Mouse (Mus musculus): ENCODE data around the gene Rbm7. TPM values are rescaled to one million over a fixed set of nuclear protein-coding genes. Genes with fewer than 3 reads are reported as not detected.

Rbm7 gene
- polyA plus RNA-seq, 1 experiment from 2014 or later = 126 TPM

DNA sequence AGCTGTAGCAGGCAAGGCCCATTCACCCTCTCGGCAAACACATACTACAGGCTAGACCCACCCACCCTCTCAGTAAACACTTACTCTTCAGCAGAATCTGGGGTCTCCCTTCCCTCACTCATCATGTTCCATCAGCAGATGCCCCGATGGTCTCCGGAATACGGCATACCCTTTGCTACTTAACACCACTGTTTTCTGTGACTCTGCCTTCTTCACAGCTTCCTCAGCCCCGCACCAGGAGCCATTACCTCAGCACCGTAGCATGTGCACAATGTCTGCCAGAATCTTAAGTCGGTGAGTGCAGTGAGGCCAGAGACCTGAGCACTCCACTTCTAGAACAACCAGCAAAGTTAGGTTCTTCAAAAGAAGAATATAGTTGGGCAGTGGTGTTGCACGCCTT is 34.4 kb downstream of the Rbm7 start:
- DNase-seq (ENCODE audit: low spot score) (no peak), ATAC-seq (ENCODE audit: insufficient number of reproducible peaks, low FRiP score, low TSS enrichment, low read depth) (no peak)
- no peaks in the 10 kb centered on the region; the same call in 1 of the 2 replicates for H3K9me3 ChIP-seq (ENCODE audit: control insufficient read depth, low read length)
- no peak overlapping the region for H3K4me2 ChIP-seq (ENCODE audit: low read depth, severe bottlenecking)
- H3K4me1 ChIP-seq (ENCODE audit: control insufficient read depth, insufficient read depth, low read length) = no peaks in the 10 kb centered on the region
- 93% methylated on average over 8 of the region's 8 CpGs for WGBS
- H3K27ac ChIP-seq (replicated peaks; ENCODE audit: low read depth, low read length) = no peak overlapping the region
- no peak overlapping the region for H3K4me3 ChIP-seq (ENCODE audit: low read depth, low read length)
- H3K27me3 ChIP-seq (ENCODE audit: control insufficient read depth, insufficient read depth, low read length) = no peaks in the 10 kb centered on the region
- no peaks in the 10 kb centered on the region for H3K36me3 ChIP-seq (ENCODE audit: control insufficient read depth, insufficient read depth, low read length)
- no peak overlapping the region for H3K9ac ChIP-seq (ENCODE audit: low read length)

DNA sequence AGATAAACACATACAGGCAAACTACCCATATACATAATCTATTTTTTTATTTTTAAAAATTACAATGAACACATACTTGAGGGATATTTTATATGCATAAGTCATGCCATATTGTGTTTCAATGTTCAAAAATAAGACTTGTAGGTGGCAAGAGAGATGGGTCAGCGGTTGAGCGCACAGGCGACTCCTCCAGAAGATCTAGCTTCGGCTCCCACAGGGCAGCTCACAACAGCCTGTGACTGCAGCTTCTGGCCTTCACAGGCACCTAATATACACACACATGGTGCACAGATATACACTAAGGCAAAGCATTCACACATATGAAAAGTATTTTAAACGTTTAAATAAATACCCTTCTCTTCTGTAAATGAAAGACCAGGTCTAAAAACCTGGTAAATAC is 35.7 kb downstream of the Rbm7 start:
- 92% methylated on average over 5 of the region's 5 CpGs for WGBS
- no peaks in the 10 kb centered on the region for H3K27me3 ChIP-seq (ENCODE audit: control insufficient read depth, insufficient read depth, low read length)
- no peak overlapping the region for H3K4me2 ChIP-seq (ENCODE audit: low read depth, severe bottlenecking)
- no peaks in the 10 kb centered on the region for H3K9me3 ChIP-seq (ENCODE audit: control insufficient read depth, low read length)
- ATAC-seq (ENCODE audit: insufficient number of reproducible peaks, low FRiP score, low TSS enrichment, low read depth) = no peak
- H3K4me3 ChIP-seq (ENCODE audit: low read depth, low read length) = no peak overlapping the region
- no peaks in the 10 kb centered on the region for H3K36me3 ChIP-seq (ENCODE audit: control insufficient read depth, insufficient read depth, low read length)
- H3K27ac ChIP-seq (replicated peaks; ENCODE audit: low read depth, low read length) = no peak overlapping the region
- DNase-seq (ENCODE audit: low spot score) = no peak
- no peak overlapping the region for H3K9ac ChIP-seq (ENCODE audit: low read length)
- H3K4me1 ChIP-seq (ENCODE audit: control insufficient read depth, insufficient read depth, low read length) = no peaks in the 10 kb centered on the region

DNA sequence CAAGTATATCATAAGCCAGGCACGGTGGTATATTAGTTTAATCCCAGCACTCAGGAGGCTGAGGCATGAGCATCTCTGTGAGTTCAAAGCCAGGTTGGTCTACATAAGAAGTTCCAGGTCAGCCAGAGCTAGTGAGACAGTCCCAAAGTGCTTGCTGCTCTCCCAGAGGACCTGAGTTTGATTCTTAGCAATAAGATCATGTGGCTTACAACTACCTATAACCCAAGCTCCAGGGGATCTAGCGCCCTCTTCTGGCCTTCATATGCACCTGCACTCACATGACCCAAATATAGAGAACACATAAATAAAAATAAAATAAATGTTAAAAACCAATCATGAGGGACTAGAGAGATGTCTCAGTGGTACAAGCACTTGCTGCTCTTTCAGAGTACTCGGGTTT is 36.2 kb downstream of the Rbm7 start:
- Histone ChIP-seq H3K9ac (ENCODE audit: low read length) (no peak overlapping the region), H3K27ac (replicated peaks; ENCODE audit: low read depth, low read length) (no peak overlapping the region), H3K36me3 (ENCODE audit: control insufficient read depth, insufficient read depth, low read length) (no peaks in the 10 kb centered on the region), H3K9me3 (ENCODE audit: control insufficient read depth, low read length) (no peaks in the 10 kb centered on the region), H3K4me1 (ENCODE audit: control insufficient read depth, insufficient read depth, low read length) (no peaks in the 10 kb centered on the region), H3K27me3 (ENCODE audit: control insufficient read depth, insufficient read depth, low read length) (no peaks in the 10 kb centered on the region), H3K4me2 (ENCODE audit: low read depth, severe bottlenecking) (no peak overlapping the region), H3K4me3 (ENCODE audit: low read depth, low read length) (no peak overlapping the region)
- DNase-seq (ENCODE audit: low spot score) (no peak), ATAC-seq (ENCODE audit: insufficient number of reproducible peaks, low FRiP score, low TSS enrichment, low read depth) (no peak)
- WGBS = 70% methylated on average over 3 of the region's 3 CpGs

GRCm38 (mm10) chr9:48455961-48456360 is 39.1 kb downstream of the Rbm7 start:
- WGBS = 93% methylated on average over 3 of the region's 3 CpGs
- Histone ChIP-seq H3K27ac (replicated peaks; ENCODE audit: low read depth, low read length) (no peak overlapping the region), H3K9ac (ENCODE audit: low read length) (no peak overlapping the region), H3K27me3 (ENCODE audit: control insufficient read depth, insufficient read depth, low read length) (no peaks in the 10 kb centered on the region), H3K4me1 (ENCODE audit: control insufficient read depth, insufficient read depth, low read length) (no peaks in the 10 kb centered on the region; the same call in 1 of the 2 replicates), H3K9me3 (ENCODE audit: control insufficient read depth, low read length) (no peaks in the 10 kb centered on the region), H3K4me3 (ENCODE audit: low read depth, low read length) (no peak overlapping the region), H3K36me3 (ENCODE audit: control insufficient read depth, insufficient read depth, low read length) (no peaks in the 10 kb centered on the region), H3K4me2 (ENCODE audit: low read depth, severe bottlenecking) (no peak overlapping the region)
- DNase-seq (ENCODE audit: low spot score) (no peak), ATAC-seq (ENCODE audit: insufficient number of reproducible peaks, low FRiP score, low TSS enrichment, low read depth) (no peak)

DNA sequence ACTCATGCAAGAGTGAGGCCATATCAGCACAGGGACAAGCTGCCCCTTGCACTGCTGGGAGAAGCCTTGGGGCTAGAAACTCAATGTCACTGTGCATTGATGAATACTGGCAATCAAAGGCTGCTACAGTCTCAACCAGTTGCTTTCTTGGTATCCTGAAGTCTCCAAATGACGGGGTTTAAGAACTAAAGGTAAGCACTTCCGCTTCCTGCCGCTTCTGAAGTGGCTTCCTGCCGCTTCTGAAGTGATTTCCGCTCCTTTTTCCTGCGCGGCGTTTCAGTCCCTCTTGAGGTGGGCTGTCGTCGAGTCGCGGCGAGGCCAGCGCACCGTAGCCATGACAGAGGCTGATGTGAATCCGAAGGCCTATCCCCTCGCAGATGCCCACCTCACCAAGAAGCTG is 45.0 kb downstream of the Rbm7 start:
- Histone ChIP-seq H3K4me2 (ENCODE audit: low read depth, severe bottlenecking) (no peak overlapping the region), H3K9ac (ENCODE audit: low read length) (no peak overlapping the region), H3K27me3 (ENCODE audit: control insufficient read depth, insufficient read depth, low read length) (no peaks in the 10 kb centered on the region), H3K9me3 (ENCODE audit: control insufficient read depth, low read length) (no peaks in the 10 kb centered on the region), H3K4me1 (ENCODE audit: control insufficient read depth, insufficient read depth, low read length) (no peaks in the 10 kb centered on the region; the same call in 1 of the 2 replicates), H3K4me3 (ENCODE audit: low read depth, low read length) (no peak overlapping the region), H3K27ac (replicated peaks; ENCODE audit: low read depth, low read length) (no peak overlapping the region), H3K36me3 (ENCODE audit: control insufficient read depth, insufficient read depth, low read length) (no peaks in the 10 kb centered on the region)
- DNase-seq (ENCODE audit: low spot score) (no peak), ATAC-seq (ENCODE audit: insufficient number of reproducible peaks, low FRiP score, low TSS enrichment, low read depth) (no peak)
- WGBS = 89% methylated on average over 17 of the region's 17 CpGs

DNA sequence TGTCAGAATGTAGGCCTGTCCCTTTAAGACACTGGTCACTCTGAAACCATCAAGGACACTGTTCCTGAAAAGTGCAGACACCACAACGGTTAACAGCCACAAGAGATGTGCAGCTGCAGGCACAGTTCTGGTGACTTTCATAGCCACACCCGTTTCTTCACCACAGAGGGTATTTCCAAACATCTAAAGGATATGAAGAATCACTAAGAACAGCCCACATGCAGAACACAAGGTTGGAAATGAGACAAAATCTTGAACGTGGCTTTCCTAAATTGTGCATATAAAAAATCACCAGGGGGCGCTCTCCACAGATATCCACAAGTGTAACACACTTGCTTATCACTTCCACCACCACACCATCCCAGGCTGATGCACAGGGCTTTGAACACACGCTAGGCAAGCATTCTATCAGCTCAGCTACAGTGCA is 47.3 kb downstream of the Rbm7 start:
- WGBS = 37% methylated on average over 5 of the region's 5 CpGs
- Histone ChIP-seq H3K4me1 (ENCODE audit: control insufficient read depth, insufficient read depth, low read length) (no peaks in the 10 kb centered on the region; the same call in 1 of the 2 replicates), H3K9me3 (ENCODE audit: control insufficient read depth, low read length) (no peaks in the 10 kb centered on the region), H3K27me3 (ENCODE audit: control insufficient read depth, insufficient read depth, low read length) (no peaks in the 10 kb centered on the region), H3K27ac (replicated peaks; ENCODE audit: low read depth, low read length) (no peak overlapping the region), H3K36me3 (ENCODE audit: control insufficient read depth, insufficient read depth, low read length) (no peaks in the 10 kb centered on the region), H3K4me3 (ENCODE audit: low read depth, low read length) (no peak overlapping the region), H3K9ac (ENCODE audit: low read length) (no peak overlapping the region), H3K4me2 (ENCODE audit: low read depth, severe bottlenecking) (no peak overlapping the region)
- ATAC-seq (ENCODE audit: insufficient number of reproducible peaks, low FRiP score, low TSS enrichment, low read depth) (no peak), DNase-seq (ENCODE audit: low spot score) (no peak)

- no peaks in the 10 kb centered on the region for H3K4me1 ChIP-seq (ENCODE audit: control insufficient read depth, insufficient read depth, low read length)
- no peak overlapping the region for H3K4me3 ChIP-seq (ENCODE audit: low read depth, low read length)
- 82% methylated on average over 2 of the region's 2 CpGs for WGBS
- no peaks in the 10 kb centered on the region for H3K9me3 ChIP-seq (ENCODE audit: control insufficient read depth, low read length)
- no peak overlapping the region for H3K27ac ChIP-seq (replicated peaks; ENCODE audit: low read depth, low read length)
- no peaks in the 10 kb centered on the region for H3K27me3 ChIP-seq (ENCODE audit: control insufficient read depth, insufficient read depth, low read length)
- ATAC-seq (ENCODE audit: insufficient number of reproducible peaks, low FRiP score, low TSS enrichment, low read depth) = no peak
- H3K36me3 ChIP-seq (ENCODE audit: control insufficient read depth, insufficient read depth, low read length) = no peaks in the 10 kb centered on the region
- H3K9ac ChIP-seq (ENCODE audit: low read length) = no peak overlapping the region
- H3K4me2 ChIP-seq (ENCODE audit: low read depth, severe bottlenecking) = no peak overlapping the region
- DNase-seq (ENCODE audit: low spot score) = no peak
Observed at GRCm38 (mm10) chr9:48444821-48445220, 50.3 kb downstream of the Rbm7 start.

GRCm38 (mm10) chr9:48443873-48444272 is 51.2 kb downstream of the Rbm7 start:
- Histone ChIP-seq H3K27me3 (ENCODE audit: control insufficient read depth, insufficient read depth, low read length) (no peaks in the 10 kb centered on the region), H3K9ac (ENCODE audit: low read length) (no peak overlapping the region), H3K27ac (replicated peaks; ENCODE audit: low read depth, low read length) (no peak overlapping the region), H3K4me1 (ENCODE audit: control insufficient read depth, insufficient read depth, low read length) (no peaks in the 10 kb centered on the region), H3K9me3 (ENCODE audit: control insufficient read depth, low read length) (no peaks in the 10 kb centered on the region), H3K36me3 (ENCODE audit: control insufficient read depth, insufficient read depth, low read length) (no peaks in the 10 kb centered on the region), H3K4me3 (ENCODE audit: low read depth, low read length) (no peak overlapping the region), H3K4me2 (ENCODE audit: low read depth, severe bottlenecking) (no peak overlapping the region)
- 81% methylated on average over 1 of the region's 1 CpGs for WGBS
- no peak for ATAC-seq (ENCODE audit: insufficient number of reproducible peaks, low FRiP score, low TSS enrichment, low read depth)
- DNase-seq (ENCODE audit: low spot score) = no peak

All from limb, embryonic 11.5 days (tissue).